Comparison of ENCODE assay signal across 14 mouse cellular contexts in the genomic region with DNA sequence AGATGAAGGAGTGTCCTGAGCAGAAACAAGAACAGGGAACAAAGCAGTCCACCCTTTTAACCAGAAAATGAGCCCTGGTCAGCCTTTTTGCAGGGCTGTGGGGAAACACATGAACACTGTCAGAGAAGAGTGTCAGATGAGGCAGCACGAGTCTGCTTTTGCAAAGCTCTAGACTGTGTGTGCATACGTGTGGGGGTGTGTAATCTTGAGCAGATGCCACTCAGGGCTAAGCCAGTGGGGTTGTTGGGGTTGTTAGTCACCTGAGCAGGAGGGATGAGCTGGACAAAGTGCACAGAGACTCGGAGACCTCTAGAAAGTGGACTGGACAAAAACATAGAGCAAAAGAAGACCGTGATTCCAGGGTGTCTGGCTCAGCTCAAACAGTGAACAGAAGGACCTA.
"Had no signal": no experiment of that assay in that cellular context is flagged by ENCODE, and none has a peak within 500 bp of the region (broad histone marks: within the 10 kb centered on the region; RNA-seq: fewer than 3 reads in every experiment).

No protein-coding gene starts in this region.

- H3K9ac ChIP-seq: intestine, embryonic 15.5 days; liver, embryonic 13.5 days; midbrain, embryonic 12.5 days; midbrain, embryonic 15.5 days; neural tube, embryonic 12.5 days; neural tube, embryonic 15.5 days had no signal

- H3K9me3 ChIP-seq: intestine, embryonic 15.5 days; liver, embryonic 13.5 days; midbrain, embryonic 12.5 days; midbrain, embryonic 15.5 days; neural tube, embryonic 12.5 days; neural tube, embryonic 15.5 days had no signal

- H3K4me1 ChIP-seq: intestine, embryonic 15.5 days; liver, embryonic 13.5 days; midbrain, embryonic 12.5 days; midbrain, embryonic 15.5 days; neural tube, embryonic 12.5 days had no signal

- H3K36me3 ChIP-seq: intestine, embryonic 15.5 days; liver, embryonic 13.5 days; midbrain, embryonic 12.5 days; midbrain, embryonic 15.5 days; neural tube, embryonic 12.5 days; neural tube, embryonic 15.5 days had no signal

- ATAC-seq: intestine, embryonic 15.5 days; midbrain, embryonic 15.5 days had no signal

- H3K4me2 ChIP-seq: intestine, embryonic 15.5 days; liver, embryonic 13.5 days; midbrain, embryonic 12.5 days; midbrain, embryonic 15.5 days; neural tube, embryonic 12.5 days; neural tube, embryonic 15.5 days had no signal

- H3K27ac ChIP-seq: intestine, embryonic 15.5 days; liver, embryonic 13.5 days; midbrain, embryonic 12.5 days; midbrain, embryonic 15.5 days; neural tube, embryonic 12.5 days; neural tube, embryonic 15.5 days had no signal

- H3K27me3 ChIP-seq: intestine, embryonic 15.5 days; liver, embryonic 13.5 days; midbrain, embryonic 12.5 days; midbrain, embryonic 15.5 days; neural tube, embryonic 12.5 days; neural tube, embryonic 15.5 days had no signal

- DNase-seq: kidney, adult 18-20 months; kidney, postnatal 4 days; liver, embryonic 13.5 days; lung, adult 2 months; lung, postnatal 14 days; lung, postnatal 4 days; thymus, adult 18-20 months; thymus, postnatal 36 days had no signal

- H3K4me3 ChIP-seq: intestine, embryonic 15.5 days; left cerebral cortex, adult 2 months; liver, embryonic 13.5 days; midbrain, embryonic 12.5 days; midbrain, embryonic 15.5 days; neural tube, embryonic 12.5 days; neural tube, embryonic 15.5 days had no signal
